Mouse (Mus musculus) heart, embryonic 16.5 days (tissue): ENCODE measurements around the gene Tnfrsf22. TPM values are rescaled to one million over a fixed set of nuclear protein-coding genes. Genes with fewer than 3 reads are reported as not detected.
"Not testable (repeated sequence)": the region's sequence is repeated elsewhere in the genome, so short reads cannot be mapped to it uniquely, and the experiment has no call there.

Experiments
- ATAC-seq: fragments of 200-750 bp; cut with Nextera tagmentation; replicated peaks from 2 replicates; pipeline ENCODE4 v1.8.0; 2017; ENCODE audit warnings: moderate number of reproducible peaks; ENCODE audit not compliant: insufficient read depth, low FRiP score; ENCODE audit errors: extremely low read depth
- H3K27ac ChIP-seq: fragments of 300-500 bp; sonication (generic); 2 replicates; pipeline ENCODE4 v1.5.1; 2014; ENCODE audit warnings: mild to moderate bottlenecking, low read length, control low read depth, moderate library complexity
- H3K27me3 ChIP-seq: fragments of 300-500 bp; sonication (generic); 2 replicates; pipeline ENCODE4 v1.6.1; 2014; ENCODE audit warnings: low read length, mixed read lengths; ENCODE audit not compliant: control insufficient read depth, insufficient read depth
- H3K36me3 ChIP-seq: fragments of 300-500 bp; sonication (generic); 2 replicates; pipeline ENCODE4 v1.6.1; 2014; ENCODE audit not compliant: control insufficient read depth, insufficient read depth
- H3K4me1 ChIP-seq: fragments of 300-500 bp; sonication (generic); 2 replicates; pipeline ENCODE4 v1.6.1; 2014; ENCODE audit warnings: low read length, mixed read lengths; ENCODE audit not compliant: control insufficient read depth, insufficient read depth
- H3K4me2 ChIP-seq: fragments of 300-500 bp; sonication (generic); 2 replicates; pipeline ENCODE4 v1.6.1; 2014; ENCODE audit warnings: low read depth, mild to moderate bottlenecking, control low read depth, low read length
- H3K4me3 ChIP-seq: fragments of 300-500 bp; sonication (generic); 2 replicates; pipeline ENCODE4 v1.5.1; 2014; ENCODE audit warnings: mild to moderate bottlenecking, control low read depth, low read length
- H3K9ac ChIP-seq: fragments of 300-500 bp; sonication (generic); 2 replicates; pipeline ENCODE4 v1.6.1; 2014; ENCODE audit warnings: low read length, control low read depth
- H3K9me3 ChIP-seq: fragments of 300-500 bp; sonication (generic); replicated peaks from 2 replicates; pipeline ENCODE4 v1.6.1; 2016; ENCODE audit warnings: low read length; ENCODE audit not compliant: control insufficient read depth
- WGBS: fragments of 180-500 bp; shearing (Covaris S2); extraction: QIAGEN DNeasy Blood & Tissue Kit; methylation state at CpG from one replicate; pipeline ENCODE4 v1.1.7; 2014; 5-methylcytosine and 5-hydroxymethylcytosine counted together
- polyA plus RNA-seq: library from polyadenylated mRNA; unstranded; fragments of >200 nt; fragmentation: Nextera tagmentation; extraction: Ambion mirVana; gene quantifications from 2 replicates; pipeline ENCODE4 v1.2.1, GENCODE M21; 2015

Tnfrsf22 gene
- polyA plus RNA-seq, 1 experiment from 2014 or later: 2.2 TPM

- ATAC-seq, H3K4me1 ChIP-seq, H3K27me3 ChIP-seq, H3K4me2 ChIP-seq, H3K4me3 ChIP-seq, H3K9ac ChIP-seq, H3K27ac ChIP-seq, H3K9me3 ChIP-seq: not testable (repeated sequence)
- WGBS: 40% methylated on average over 4 of the region's 4 CpGs
- H3K36me3 ChIP-seq: peaks cover 22% of the 10 kb centered on the region
These were observed 36.7 kb upstream of the Tnfrsf22 start for GRCm38 (mm10) chr7:143686191-143686590.

- peak within 1 kb of the TSS; percentile 66 for H3K4me3 ChIP-seq
- H3K36me3 ChIP-seq: peaks cover 22% of the 10 kb centered on the region
- H3K9me3 ChIP-seq: no peaks in the 10 kb centered on the region
- no peaks in the 10 kb centered on the region for H3K27me3 ChIP-seq
- peak within 1 kb of the TSS; percentile 56 for H3K9ac ChIP-seq
- peak within 1 kb of the TSS; percentile 57; the same call in 1 of the 2 replicates for H3K27ac ChIP-seq
- no peaks in the 10 kb centered on the region; the same call in 1 of the 2 replicates for H3K4me1 ChIP-seq
- peak; percentile 91 for ATAC-seq
- peak within 1 kb of the TSS; percentile 80 for H3K4me2 ChIP-seq
- WGBS: 2% methylated on average over 35 of the region's 35 CpGs
These were observed 36.1 kb upstream of the Tnfrsf22 start, which contains the start of gene Tnfrsf23 for GRCm38 (mm10) chr7:143685359-143686067. Tnfrsf23 (minus strand) TSS chr7:143685872.

DNA sequence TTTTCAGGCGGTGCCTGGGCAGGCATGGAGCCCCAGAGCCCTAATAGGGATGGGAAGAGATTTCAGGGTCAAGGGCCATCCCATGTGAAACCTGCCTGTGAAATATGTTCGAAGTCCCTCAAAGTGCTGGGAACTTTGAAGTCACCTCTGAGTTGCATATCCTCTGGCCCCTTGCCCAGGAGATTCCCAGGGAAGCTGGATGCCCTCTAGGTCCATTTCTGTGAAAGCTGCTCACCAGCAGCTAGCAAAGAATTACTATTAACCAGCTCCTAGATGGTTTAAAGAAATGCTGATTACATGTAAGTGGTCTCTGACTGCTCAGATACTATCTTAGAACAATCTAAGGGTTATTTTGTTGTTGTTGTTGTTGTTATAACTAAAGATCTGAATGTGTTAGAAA lies 35.1 kb upstream of the Tnfrsf22 start:
- WGBS: 96% methylated on average over 1 of the region's 2 CpGs

DNA sequence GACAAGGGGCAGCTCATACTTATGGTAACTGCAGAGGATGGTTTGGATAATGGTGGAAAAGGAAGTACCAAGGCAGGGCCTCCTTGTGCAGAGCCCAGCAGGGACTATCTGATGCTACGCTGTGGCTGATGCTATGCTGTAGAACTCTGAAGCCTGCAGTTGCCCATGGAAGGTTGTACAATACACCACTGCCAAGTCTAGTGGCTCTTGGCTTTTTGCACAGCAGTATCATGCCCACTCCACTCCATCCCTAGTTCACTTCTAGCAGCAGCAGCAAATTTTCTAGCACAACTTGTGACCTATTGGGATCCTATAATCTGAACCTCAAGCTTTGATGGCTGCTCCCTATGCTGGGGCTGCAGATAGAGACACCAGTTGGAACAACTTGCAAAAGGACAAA lies 32.1 kb upstream of the Tnfrsf22 start:
- Histone ChIP-seq H3K9ac (no peak overlapping the region), H3K36me3 (no peaks in the 10 kb centered on the region)
- 93% methylated on average over 1 of the region's 1 CpGs for WGBS

More for the DNA sequence above, 35.1 kb upstream of the Tnfrsf22 start:
- H3K27me3 ChIP-seq, H3K9ac ChIP-seq, ATAC-seq, H3K9me3 ChIP-seq, H3K27ac ChIP-seq, H3K4me1 ChIP-seq, H3K4me2 ChIP-seq, H3K4me3 ChIP-seq: not testable (repeated sequence)
- H3K36me3 ChIP-seq: peaks cover 15% of the 10 kb centered on the region

GRCm38 (mm10) chr7:143680836-143681235 lies 31.4 kb upstream of the Tnfrsf22 start:
- WGBS: 52% methylated on average over 2 of the region's 2 CpGs
- not testable (repeated sequence) for H3K27me3 ChIP-seq, ATAC-seq, H3K4me2 ChIP-seq, H3K36me3 ChIP-seq, H3K4me3 ChIP-seq, H3K27ac ChIP-seq, H3K9me3 ChIP-seq, H3K4me1 ChIP-seq, H3K9ac ChIP-seq

More for the DNA sequence above, 32.1 kb upstream of the Tnfrsf22 start:
- Histone ChIP-seq H3K27me3 (no peaks in the 10 kb centered on the region), H3K9me3 (no peaks in the 10 kb centered on the region), H3K4me1 (no peaks in the 10 kb centered on the region; the same call in 1 of the 2 replicates), H3K4me3 (no peak overlapping the region), H3K27ac (no peak overlapping the region), H3K4me2 (no peak overlapping the region)
- no peak for ATAC-seq

DNA sequence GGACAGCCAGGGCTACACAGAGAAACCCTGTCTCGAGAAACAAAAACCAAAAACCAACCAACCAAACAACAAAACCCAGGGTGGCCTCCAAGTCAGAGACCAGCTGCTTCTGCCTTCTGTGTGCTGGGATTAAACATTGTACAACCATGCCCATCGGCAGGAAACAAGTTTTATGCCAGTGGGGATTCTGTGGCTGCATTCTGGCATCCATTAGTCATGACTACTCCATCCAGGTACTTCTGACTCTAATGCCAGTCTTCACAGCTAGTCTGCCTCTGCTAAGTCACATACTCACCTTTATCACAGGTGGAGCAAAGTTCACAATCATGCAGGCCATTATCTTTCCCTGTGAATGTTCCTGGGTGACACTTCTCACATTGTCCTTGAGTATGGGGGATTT lies 30.2 kb upstream of the Tnfrsf22 start:
- ATAC-seq, H3K4me2 ChIP-seq, H3K36me3 ChIP-seq, H3K4me1 ChIP-seq, H3K27me3 ChIP-seq, H3K4me3 ChIP-seq, H3K27ac ChIP-seq, H3K9ac ChIP-seq, H3K9me3 ChIP-seq: not testable (repeated sequence)
- 76% methylated on average over 2 of the region's 2 CpGs for WGBS

DNA sequence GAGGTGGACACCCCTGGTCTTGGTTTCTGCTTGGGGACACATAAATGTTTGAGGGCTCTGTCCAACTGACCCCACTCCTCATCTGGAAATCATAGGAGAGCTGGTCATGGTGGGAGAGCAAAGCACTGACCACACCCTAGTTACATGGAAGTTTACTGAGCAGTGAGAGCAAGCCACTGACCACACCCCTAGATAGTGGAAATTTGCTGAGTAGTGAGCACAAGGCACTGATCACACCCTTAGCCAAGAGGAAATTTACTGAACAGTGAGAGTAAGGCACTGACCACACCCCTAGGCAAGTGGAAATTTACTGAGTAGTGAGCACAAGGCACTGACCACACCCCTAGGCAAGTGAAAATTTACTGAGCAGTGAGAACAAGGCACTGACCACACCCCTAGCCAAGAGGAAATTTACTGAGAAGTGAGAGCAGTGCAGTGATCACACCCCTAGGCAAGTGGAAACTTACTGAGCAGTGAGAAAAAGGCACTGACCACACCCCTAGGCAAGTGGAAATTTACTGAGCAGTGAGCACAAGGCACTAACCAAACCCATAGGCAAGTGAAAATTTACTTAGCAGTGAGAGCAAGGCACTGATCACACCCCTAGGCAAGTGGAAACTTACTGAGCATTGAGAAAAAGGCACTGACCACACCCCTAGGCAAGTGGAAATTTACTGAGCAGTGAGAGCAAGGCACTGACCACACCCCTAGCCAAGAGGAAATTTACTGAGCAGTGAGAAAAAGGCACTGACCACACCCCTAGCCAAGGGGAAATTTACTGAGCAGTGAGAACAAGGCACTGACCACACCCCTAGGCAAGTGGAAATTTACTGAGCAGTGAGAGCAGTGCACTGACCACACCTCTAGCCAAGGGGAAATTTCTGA lies 17.2 kb upstream of the Tnfrsf22 start:
- Histone ChIP-seq H3K27me3 (no peaks in the 10 kb centered on the region), H3K36me3 (no peaks in the 10 kb centered on the region), H3K27ac (no peak overlapping the region), H3K9me3 (no peaks in the 10 kb centered on the region), H3K4me2 (no peak overlapping the region), H3K9ac (no peak overlapping the region), H3K4me1 (no peaks in the 10 kb centered on the region), H3K4me3 (no peak overlapping the region)
- no peak for ATAC-seq

GRCm38 (mm10) chr7:143663470-143663869 lies 14.0 kb upstream of the Tnfrsf22 start:
- H3K4me3 ChIP-seq: no peak overlapping the region
- no peaks in the 10 kb centered on the region for H3K9me3 ChIP-seq
- ATAC-seq: no peak
- no peak overlapping the region for H3K9ac ChIP-seq
- no peaks in the 10 kb centered on the region for H3K36me3 ChIP-seq
- no peaks in the 10 kb centered on the region for H3K27me3 ChIP-seq
- H3K4me1 ChIP-seq: no peaks in the 10 kb centered on the region
- H3K4me2 ChIP-seq: no peak overlapping the region
- no peak overlapping the region for H3K27ac ChIP-seq
- 68% methylated on average over 2 of the region's 2 CpGs for WGBS

DNA sequence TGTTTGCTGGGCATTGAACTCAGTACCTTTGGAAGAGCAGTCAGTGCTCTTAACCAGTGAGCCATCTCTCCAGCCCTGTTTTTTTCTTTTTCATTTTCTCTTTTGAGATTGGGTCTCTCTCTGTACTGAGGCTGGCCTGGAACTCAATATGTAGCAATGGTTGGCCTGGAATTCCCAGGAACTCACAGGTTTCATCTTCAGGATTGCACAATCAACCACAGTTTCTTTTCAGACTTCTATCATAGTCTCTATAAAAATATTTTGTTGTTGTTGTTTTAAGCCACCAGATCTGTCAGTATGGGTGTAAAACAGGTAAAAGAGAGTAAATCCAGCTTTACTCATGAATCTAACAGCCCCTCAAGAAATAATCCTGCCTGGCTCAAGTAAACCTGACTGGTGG lies 11.3 kb upstream of the Tnfrsf22 start:
- no peaks in the 10 kb centered on the region for H3K9me3 ChIP-seq
- H3K9ac ChIP-seq: no peak overlapping the region
- no peak overlapping the region for H3K4me2 ChIP-seq
- H3K27me3 ChIP-seq: no peaks in the 10 kb centered on the region
- H3K36me3 ChIP-seq: no peaks in the 10 kb centered on the region
- no peak overlapping the region for H3K4me3 ChIP-seq
- no peaks in the 10 kb centered on the region for H3K4me1 ChIP-seq
- ATAC-seq: no peak
- H3K27ac ChIP-seq: no peak overlapping the region
